In genomic region chr16:86294436-86294835, GRCm38 (mm10) we compare ENCODE assay signal across 27 mouse cellular contexts.
A peak's percentile ranks its signal among the peaks of the same experiment; 100 is the strongest.
DNase-seq lines count a peak whose midpoint lies in the region; ATAC-seq and TF ChIP-seq lines count a peak whose summit lies in the region.
"Had no signal": no experiment of that assay in that cellular context is flagged by ENCODE, and none has a peak within 500 bp of the region (broad histone marks: within the 10 kb centered on the region; RNA-seq: fewer than 3 reads in every experiment).

No protein-coding gene starts in this region.

- DNase-seq in kidney, adult 2 months: peak; percentile 28
- DNase-seq in kidney, adult 18-20 months: no peak
- peak; percentile 10 for DNase-seq in kidney, postnatal 10 days
- peak; percentile 89 for DNase-seq in NIH3T3 (ENCODE audit: low read depth)
- no peak for DNase-seq in gastrocnemius, postnatal 10 days
- DNase-seq in spleen, postnatal 10 days (ENCODE audit: low spot score in 2 of 2): no peak
- DNase-seq: adrenal gland, adult 2 months; adrenal gland, postnatal 14 days; cerebellum, adult 11-12 months; cerebellum, adult 8-10 months; cerebellum, postnatal 10 days; cerebellum, postnatal 36 days; embryo, embryonic 11 days; forebrain, postnatal 0 days; gastrocnemius, adult 2 months; gastrocnemius, postnatal 25 days; heart, adult 18-20 months; heart, postnatal 10 days; heart, postnatal 36 days had no signal

- no peak overlapping the region for H3K27ac ChIP-seq in kidney, adult 2 months (ENCODE audit: insufficient read depth, low read depth, low read length)
- no peak overlapping the region for H3K27ac ChIP-seq in kidney, embryonic 15.5 days
- H3K27ac ChIP-seq: embryonic facial prominence, embryonic 15.5 days; gastrocnemius, adult 2 months; heart, embryonic 15.5 days; hindbrain, embryonic 10.5 days; hindbrain, embryonic 13.5 days had no signal

- H3K36me3 ChIP-seq in kidney, adult 2 months (ENCODE audit: control insufficient read depth, insufficient read depth, low read length): no peaks in the 10 kb centered on the region
- no peaks in the 10 kb centered on the region for H3K36me3 ChIP-seq in kidney, embryonic 15.5 days
- H3K36me3 ChIP-seq: embryonic facial prominence, embryonic 15.5 days; heart, embryonic 12.5 days; heart, embryonic 15.5 days; hindbrain, embryonic 10.5 days; hindbrain, embryonic 13.5 days had no signal

- H3K9ac ChIP-seq in kidney, embryonic 15.5 days: no peak overlapping the region
- H3K9ac ChIP-seq: embryonic facial prominence, embryonic 15.5 days; forebrain, postnatal 0 days; heart, embryonic 12.5 days; heart, embryonic 15.5 days; hindbrain, embryonic 13.5 days had no signal

- H3K27me3 ChIP-seq in kidney, adult 2 months (replicated peaks; ENCODE audit: control insufficient read depth, insufficient read depth, low read length): no peaks in the 10 kb centered on the region
- H3K27me3 ChIP-seq in kidney, embryonic 15.5 days: no peaks in the 10 kb centered on the region
- H3K27me3 ChIP-seq: embryonic facial prominence, embryonic 15.5 days; heart, embryonic 12.5 days; heart, embryonic 15.5 days; hindbrain, embryonic 13.5 days had no signal

- H3K4me3 ChIP-seq in kidney, adult 2 months (ENCODE audit: insufficient read depth, low read depth, low read length): no peak overlapping the region
- H3K4me3 ChIP-seq in kidney, embryonic 15.5 days (replicated peaks): no peak overlapping the region
- H3K4me3 ChIP-seq: embryonic facial prominence, embryonic 15.5 days; gastrocnemius, adult 2 months; heart, embryonic 12.5 days; heart, embryonic 15.5 days; hindbrain, embryonic 10.5 days; hindbrain, embryonic 13.5 days had no signal

- WGBS in kidney, adult 2 months: 72% methylated on average over 2 of the region's 2 CpGs
- WGBS in kidney, embryonic 15.5 days: 91% methylated on average over 2 of the region's 2 CpGs

- H3K4me1 ChIP-seq in kidney, adult 2 months (ENCODE audit: control insufficient read depth, insufficient read depth, low read length): no peaks in the 10 kb centered on the region
- H3K4me1 ChIP-seq in kidney, embryonic 15.5 days: no peaks in the 10 kb centered on the region
- H3K4me1 ChIP-seq: embryonic facial prominence, embryonic 15.5 days; heart, embryonic 12.5 days; heart, embryonic 15.5 days; hindbrain, embryonic 10.5 days; hindbrain, embryonic 13.5 days had no signal

- no peak for ATAC-seq in kidney, embryonic 15.5 days (replicated peaks; ENCODE audit: low FRiP score)
- ATAC-seq: forebrain, embryonic 14.5 days; forebrain, postnatal 0 days; hindbrain, embryonic 16.5 days had no signal

- no peak for TF ChIP-seq CTCF in kidney, adult 2 months (conservative IDR thresholded peaks at IDR 0.05; ENCODE audit: insufficient read depth, insufficient read length, low read depth, low read length)

- no peaks in the 10 kb centered on the region for H3K9me3 ChIP-seq in kidney, embryonic 15.5 days (replicated peaks)
- H3K9me3 ChIP-seq: embryonic facial prominence, embryonic 15.5 days; heart, embryonic 12.5 days; heart, embryonic 15.5 days; hindbrain, embryonic 10.5 days; hindbrain, embryonic 13.5 days had no signal

- no peak overlapping the region for H3K4me2 ChIP-seq in kidney, embryonic 15.5 days
- H3K4me2 ChIP-seq: embryonic facial prominence, embryonic 15.5 days; heart, embryonic 12.5 days; heart, embryonic 15.5 days; hindbrain, embryonic 13.5 days had no signal

- TF ChIP-seq POLR2A in kidney, adult 2 months (IDR thresholded peaks at IDR 0.05; ENCODE audit: low read depth, low read length): no peak

Comparison
In these comparisons a context has a peak if more than half of its experiments do, and no peak if none do; other contexts are left out.
1. DNase-seq: peak in kidney, adult 2 months (single experiment), kidney, postnatal 10 days (single experiment) and NIH3T3 (single experiment); none in kidney, adult 18-20 months (single experiment), gastrocnemius, postnatal 10 days (single experiment) and spleen, postnatal 10 days (0 of 2).